Mouse (Mus musculus) cerebellum, postnatal 36 days (tissue): ENCODE measurements at regions not wholly inside any gene's neighbourhood (a gene's known extent, or its start where the extent isn't known, plus 50 kb on each side); places are given as distances from the start of the nearest gene placed in this dataset.

ENCODE experiments used
- DNase-seq, 2 experiments: peaks; one replicate each; pipeline ENCODE4 v3.0.0; 2021 to 2022; ENCODE audit warnings: mixed read lengths in 2 of 2

DNA sequence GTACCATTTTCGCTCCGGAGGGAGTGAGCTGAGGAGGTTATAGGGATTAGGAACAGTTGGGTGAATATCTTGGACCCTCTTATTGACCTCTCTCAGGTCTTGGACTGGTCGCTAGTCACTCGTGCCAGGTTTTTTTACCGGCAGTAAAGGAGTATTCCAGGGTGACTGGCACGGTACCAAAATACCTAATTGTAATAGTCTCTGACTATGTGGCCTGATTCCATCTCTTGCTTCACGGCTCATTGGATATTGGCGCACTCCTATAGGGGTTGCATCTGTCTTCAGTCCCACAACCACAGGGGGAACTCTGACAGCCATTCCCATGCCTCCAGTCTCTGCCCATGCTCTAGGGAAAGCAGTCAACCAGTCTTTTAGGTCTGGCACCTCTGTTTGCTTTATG lies 1008.4 kb downstream of the Cntnap5b start:
- peak; percentile 2 for DNase-seq

DNA sequence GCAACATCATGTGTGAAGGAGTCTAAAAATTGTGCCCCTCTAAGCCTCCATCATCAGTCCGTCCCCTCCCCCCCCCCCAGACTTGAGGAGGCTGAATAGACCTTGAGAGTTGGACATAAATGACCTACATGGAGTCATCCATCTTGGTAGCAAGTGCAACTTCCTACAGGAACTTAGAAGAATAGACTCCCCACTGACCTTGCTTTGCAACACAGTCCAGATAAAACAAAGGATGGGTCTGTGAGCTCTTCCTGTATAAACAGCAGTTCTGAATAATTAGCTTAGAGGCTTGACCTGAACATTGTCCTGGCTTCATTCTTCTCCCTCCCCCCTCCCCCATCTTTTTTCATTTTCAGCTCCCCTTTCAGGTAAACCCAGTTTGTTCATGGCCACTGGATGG lies 1015.2 kb downstream of the Cntnap5b start:
- DNase-seq: no peak

DNA sequence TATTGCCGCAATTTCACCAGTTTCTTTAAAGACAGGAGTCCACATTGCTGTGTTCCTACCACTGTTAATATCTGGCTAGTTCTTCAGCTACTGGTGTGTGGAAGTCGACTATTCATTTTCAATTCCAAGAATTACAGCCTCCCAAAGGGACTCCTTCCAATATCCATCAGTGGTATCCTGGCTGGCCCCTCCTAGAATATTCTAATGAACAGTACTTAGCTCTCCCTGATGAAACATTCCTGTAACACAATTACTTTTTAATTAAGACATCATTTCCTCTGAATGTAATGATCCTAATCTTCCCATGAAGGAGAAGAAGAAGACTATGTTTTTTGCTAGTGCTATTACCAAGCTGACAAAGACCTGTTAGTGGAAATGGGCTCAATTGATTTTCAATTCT lies 1028.5 kb downstream of the Cntnap5b start:
- no peak for DNase-seq
